Mouse (Mus musculus) mature B cell (primary cell): ENCODE data around the gene Sema6d.

Source experiments
- in situ Hi-C: fragments of 300-500 bp; cut with MboI; formaldehyde crosslinking; loops from 2 replicates; pipeline ENCODE4 v1.14.3; 2019

Gene Sema6d

DNA sequence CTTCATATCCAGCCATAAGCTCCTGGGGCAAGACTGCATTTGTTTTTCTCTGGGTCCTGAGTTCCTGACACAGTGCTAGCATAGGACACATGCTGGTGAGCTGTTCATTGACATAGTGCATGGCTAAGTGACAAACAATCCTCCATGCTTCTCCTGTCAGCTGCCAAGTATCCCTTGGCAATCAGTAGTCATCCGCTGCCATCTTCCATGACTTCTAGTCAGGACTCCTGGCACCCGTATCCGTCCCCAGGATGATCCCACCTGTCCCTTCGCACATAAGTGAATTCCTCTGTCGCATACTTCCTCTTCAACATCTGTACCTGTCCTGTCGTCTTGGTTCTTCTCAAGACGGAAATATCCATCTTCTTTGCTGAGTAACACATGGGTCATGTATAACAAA lies 468.3 kb downstream of the Sema6d start:
- in situ Hi-C loops: no loop called here

GRCm38 (mm10) chr2:124561668-124562067 lies 471.9 kb downstream of the Sema6d start:
- in situ Hi-C loops: no loop called here

- in situ Hi-C loops: no loop called here
Observed at GRCm38 (mm10) chr2:124562091-124562490, 472.3 kb downstream of the Sema6d start.

- in situ Hi-C loops: no loop called here
Observed at GRCm38 (mm10) chr2:124563759-124564158, 474.0 kb downstream of the Sema6d start.

GRCm38 (mm10) chr2:124573734-124574133 lies 484.0 kb downstream of the Sema6d start:
- in situ Hi-C loops: no loop called here

GRCm38 (mm10) chr2:124576053-124576452 lies 486.3 kb downstream of the Sema6d start:
- in situ Hi-C loops: no loop called here

GRCm38 (mm10) chr2:124583561-124583960 lies 493.8 kb downstream of the Sema6d start:
- in situ Hi-C loops: no loop called here

- in situ Hi-C loops: no loop called here
Observed at GRCm38 (mm10) chr2:124592750-124593149, 503.0 kb downstream of the Sema6d start.

DNA sequence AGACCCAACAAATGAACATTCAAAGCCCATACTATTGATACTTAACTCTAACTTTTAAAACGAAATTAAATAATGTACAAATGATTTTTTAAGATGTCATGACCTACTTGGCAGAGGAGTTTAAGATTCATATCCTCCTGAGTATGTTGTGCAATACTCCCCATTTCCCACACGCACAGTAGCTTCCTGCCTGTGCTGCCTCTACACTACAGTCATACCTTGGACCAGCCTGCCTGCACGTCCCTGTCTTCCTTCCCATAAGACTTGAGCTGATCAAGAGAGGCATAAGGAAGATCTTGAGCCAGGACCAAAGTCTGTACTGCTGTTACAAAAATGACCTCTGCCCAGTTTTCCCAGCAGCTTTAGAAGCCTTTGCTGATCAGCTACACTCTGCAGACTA lies 509.2 kb downstream of the Sema6d start:
- in situ Hi-C loops: no loop called here

- in situ Hi-C loops: no loop called here
Observed at GRCm38 (mm10) chr2:124601702-124602378, 512.1 kb downstream of the Sema6d start.

- in situ Hi-C loops: no loop called here
Observed at GRCm38 (mm10) chr2:124602379-124602913, 512.7 kb downstream of the Sema6d start.

DNA sequence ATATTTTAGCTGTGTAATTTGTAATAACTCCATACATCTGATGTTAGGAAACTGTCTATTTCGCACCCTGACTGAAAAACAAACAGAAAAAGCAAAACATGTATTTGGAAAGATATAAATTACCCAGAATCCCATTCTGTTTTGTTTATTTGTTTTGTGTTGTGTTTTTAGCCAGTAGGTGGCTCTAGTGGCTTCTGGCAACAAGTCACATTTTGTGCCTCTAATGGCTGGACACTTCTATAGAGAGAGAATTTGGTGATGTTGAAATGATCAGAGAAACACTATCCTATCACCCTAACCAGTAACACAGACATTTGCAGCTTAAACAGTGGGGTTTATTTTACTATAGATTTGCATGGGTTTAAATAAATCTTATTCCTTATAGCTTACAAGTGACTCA lies 515.6 kb downstream of the Sema6d start:
- in situ Hi-C loops: no loop called here

- in situ Hi-C loops: no loop called here
Observed at GRCm38 (mm10) chr2:124607986-124608385, 518.2 kb downstream of the Sema6d start.

- in situ Hi-C loops: no loop called here
Observed at GRCm38 (mm10) chr2:124608546-124608945, 518.8 kb downstream of the Sema6d start.

GRCm38 (mm10) chr2:124609014-124609413 lies 519.2 kb downstream of the Sema6d start:
- in situ Hi-C loops: no loop called here

DNA sequence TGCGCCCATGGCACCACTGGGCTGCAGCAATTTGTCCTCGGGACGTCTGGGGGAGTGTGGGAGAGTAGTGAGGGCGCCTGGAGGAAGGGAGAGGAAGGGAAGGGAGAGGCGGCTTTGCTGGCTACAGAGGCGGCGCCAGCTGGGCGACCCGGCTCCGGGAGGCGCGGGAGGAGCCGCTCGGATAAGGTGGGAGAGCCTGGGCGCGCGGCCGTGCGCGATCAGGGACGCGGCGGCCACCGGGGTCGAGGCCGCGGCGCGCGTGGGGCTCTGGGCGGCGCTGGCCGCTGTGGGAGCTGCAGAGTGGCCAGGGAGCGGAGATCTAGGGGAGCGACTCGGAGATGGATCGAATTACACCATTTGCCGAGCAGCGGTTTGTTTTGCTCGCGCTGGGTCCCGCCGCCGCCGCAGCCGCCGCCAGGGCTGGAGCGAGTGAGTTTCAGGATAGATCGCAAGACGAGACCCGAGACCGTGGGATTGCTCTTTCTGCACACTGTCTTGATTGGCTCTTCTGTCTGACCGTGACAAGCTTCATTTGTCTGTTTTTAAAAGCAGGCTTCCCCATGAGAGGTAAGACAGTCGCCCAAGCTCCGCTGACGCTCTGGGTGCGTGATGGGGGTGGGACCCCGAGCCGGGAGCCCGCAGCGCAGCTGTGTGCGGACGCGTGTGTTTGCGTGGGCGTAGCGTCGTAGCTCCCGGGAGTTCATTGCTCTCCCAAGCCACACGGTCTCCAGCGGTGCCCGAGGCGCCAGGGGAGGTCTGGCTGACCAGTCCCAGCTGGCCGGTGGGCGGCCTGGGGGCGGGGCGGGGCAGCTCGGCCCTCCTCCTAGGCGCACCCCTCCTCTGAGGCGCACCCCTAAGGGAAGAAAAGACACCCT lies 520.2 kb downstream of the Sema6d start:
- in situ Hi-C loops: no loop called here

- in situ Hi-C loops: no loop called here
Observed at GRCm38 (mm10) chr2:124610586-124611105, 520.9 kb downstream of the Sema6d start.

- in situ Hi-C loops: no loop called here
Observed at GRCm38 (mm10) chr2:124611226-124611625, 521.5 kb downstream of the Sema6d start.

DNA sequence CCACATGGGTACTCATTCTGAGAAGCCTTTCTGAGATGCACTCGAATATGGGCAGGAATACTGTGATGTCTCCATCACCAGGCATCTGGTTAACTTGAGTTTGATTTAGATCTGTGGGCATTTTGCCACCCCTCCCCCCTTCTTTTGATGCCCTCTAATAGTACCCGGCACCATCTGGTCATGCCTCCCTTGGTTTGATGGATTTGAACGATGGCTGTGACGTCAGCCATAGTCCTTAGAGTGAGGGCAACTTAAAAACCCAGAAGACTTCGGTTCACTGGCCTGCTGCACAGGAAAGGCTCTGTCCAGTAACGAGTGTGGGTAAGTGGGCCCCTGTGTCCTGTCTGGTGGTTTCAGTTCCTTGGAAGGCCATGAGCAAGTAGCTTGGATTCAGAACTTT lies 522.5 kb downstream of the Sema6d start:
- in situ Hi-C loops: no loop called here

- in situ Hi-C loops: no loop called here
Observed at GRCm38 (mm10) chr2:124612727-124613510, 523.1 kb downstream of the Sema6d start.

- in situ Hi-C loops: no loop called here
Observed at GRCm38 (mm10) chr2:124613671-124614210, 524.0 kb downstream of the Sema6d start.

- in situ Hi-C loops: no loop called here
Observed at GRCm38 (mm10) chr2:124616746-124617145, 527.0 kb downstream of the Sema6d start.
